Mouse (Mus musculus) CH12.LX (cell line): ENCODE results near the gene Slc4a8. TPM values are rescaled to one million over a fixed set of nuclear protein-coding genes. Genes with fewer than 3 reads are reported as not detected.

Experiments used
- DNase-seq: peaks from one replicate; pipeline ENCODE4 v3.0.0-alpha.2; 2013; ENCODE audit errors: extremely low read depth
- H3K27ac ChIP-seq: 2 replicates; pipeline ENCODE4 v1.5.1; 2012; ENCODE audit warnings: low read depth, mild to moderate bottlenecking, control low read depth, moderate library complexity; ENCODE audit not compliant: insufficient read depth
- H3K27me3 ChIP-seq: replicated peaks from 2 replicates; pipeline ENCODE3; 2012; ENCODE audit warnings: inconsistent platforms
- H3K36me3 ChIP-seq, 2 experiments: replicated peaks in 1 of 2; 2 replicates each; pipeline versions ENCODE3 to v1.6.1; 2012; ENCODE audit warnings: inconsistent platforms in 1 of 2, low read length in 1 of 2, mild to moderate bottlenecking in 1 of 2, mixed read lengths in 1 of 2, moderate library complexity in 1 of 2; ENCODE audit not compliant: control insufficient read depth in 1 of 2, insufficient read depth in 1 of 2
- H3K4me1 ChIP-seq, 2 experiments: 2 replicates each; pipeline ENCODE4 v1.6.1; 2012; ENCODE audit warnings: inconsistent platforms in 1 of 2, moderate library complexity in 1 of 2; ENCODE audit not compliant: insufficient read depth in 2 of 2, control insufficient read depth in 1 of 2
- H3K4me2 ChIP-seq: 2 replicates; pipeline ENCODE4 v1.6.1; 2012; ENCODE audit warnings: low read depth, mild to moderate bottlenecking, control low read depth; ENCODE audit not compliant: poor library complexity, insufficient read depth, severe bottlenecking
- H3K4me3 ChIP-seq, 3 experiments: fragments of 150-350 bp in 1 of 3; sonication (generic) in 1 of 3; replicated peaks in 1 of 3; 2 replicates each; pipeline versions ENCODE3 to v1.5.1; 2011 to 2012; ENCODE audit warnings: low read depth in 2 of 3, low read length in 2 of 3, mild to moderate bottlenecking in 2 of 3, moderate library complexity in 2 of 3, control low read depth in 1 of 3, improper control_type of control experiment in 1 of 3, inconsistent platforms in 1 of 3, mixed read lengths in 1 of 3; ENCODE audit not compliant: poor library complexity in 1 of 3
- H3K79me2 ChIP-seq: replicated peaks from 2 replicates; pipeline ENCODE4 v1.6.1; 2012; ENCODE audit warnings: mild to moderate bottlenecking, moderate library complexity; ENCODE audit not compliant: control insufficient read depth, poor library complexity, insufficient read depth, severe bottlenecking; ENCODE audit errors: extremely low read depth
- H3K9ac ChIP-seq: 2 replicates; pipeline ENCODE4 v1.6.1; 2012; ENCODE audit warnings: low read depth, mild to moderate bottlenecking, control low read depth, moderate library complexity; ENCODE audit not compliant: insufficient read depth
- H3K9me3 ChIP-seq: replicated peaks from 2 replicates; pipeline ENCODE3; 2012; ENCODE audit warnings: low read length, inconsistent platforms, mixed read lengths
- BHLHE40 ChIP-seq: IDR thresholded peaks from 2 replicates; pipeline ENCODE4 v1.6.1; 2011; ENCODE audit warnings: mild to moderate bottlenecking, low read depth, low read length, improper control_type of control experiment
- CHD1 ChIP-seq: IDR thresholded peaks from 2 replicates; pipeline ENCODE4 v1.6.1; 2012; ENCODE audit warnings: low read depth, low read length, improper control_type of control experiment, inconsistent platforms
- CHD2 ChIP-seq: IDR thresholded peaks from 2 replicates; pipeline ENCODE4 v1.6.1; 2011; ENCODE audit warnings: low read length, improper control_type of control experiment
- CTCF ChIP-seq, 2 experiments: IDR thresholded peaks in 1 of 2; conservative IDR thresholded peaks in 1 of 2; 2 replicates each; pipeline ENCODE4 v1.5.1; 2011 to 2012; ENCODE audit warnings: low read depth in 2 of 2, low read length in 2 of 2, improper control_type of control experiment in 1 of 2, inconsistent platforms in 1 of 2, mild to moderate bottlenecking in 1 of 2, moderate library complexity in 1 of 2
- E2F4 ChIP-seq: IDR thresholded peaks from 2 replicates; pipeline ENCODE4 v1.6.1; 2011; ENCODE audit warnings: low read depth, low read length, improper control_type of control experiment; ENCODE audit not compliant: insufficient replicate concordance
- EP300 ChIP-seq: IDR thresholded peaks from 2 replicates; pipeline ENCODE4 v1.6.1; 2011; ENCODE audit warnings: low read length, improper control_type of control experiment
- ETS1 ChIP-seq: conservative IDR thresholded peaks from 2 replicates; pipeline ENCODE4 v1.6.1; 2012; ENCODE audit warnings: low read depth, mild to moderate bottlenecking, inconsistent platforms, low read length, improper control_type of control experiment, moderate library complexity
- GABPA ChIP-seq: IDR thresholded peaks from 2 replicates; pipeline ENCODE4 v1.6.1; 2012; ENCODE audit warnings: low read depth, low read length, improper control_type of control experiment, inconsistent platforms; ENCODE audit not compliant: insufficient replicate concordance
- HCFC1 ChIP-seq: IDR thresholded peaks from 2 replicates; pipeline ENCODE4 v1.6.1; 2012; ENCODE audit warnings: low read depth, mild to moderate bottlenecking, inconsistent platforms, low read length, improper control_type of control experiment
- JUN ChIP-seq: IDR thresholded peaks from 2 replicates; pipeline ENCODE4 v1.6.1; 2011; ENCODE audit warnings: low read depth, mild to moderate bottlenecking, low read length, improper control_type of control experiment, moderate library complexity; ENCODE audit not compliant: insufficient read depth
- MAFK ChIP-seq: IDR thresholded peaks from 2 replicates; pipeline ENCODE4 v1.6.1; 2011; ENCODE audit warnings: low read length, improper control_type of control experiment; ENCODE audit not compliant: insufficient replicate concordance
- MAZ ChIP-seq: IDR thresholded peaks from 2 replicates; pipeline ENCODE4 v1.6.1; 2012; ENCODE audit warnings: low read depth, mild to moderate bottlenecking, inconsistent platforms, low read length, improper control_type of control experiment, moderate library complexity
- NRF1 ChIP-seq: IDR thresholded peaks from 2 replicates; pipeline ENCODE4 v1.6.1; 2014; ENCODE audit warnings: low read depth, mild to moderate bottlenecking, inconsistent platforms, low read length, improper control_type of control experiment, moderate library complexity
- PAX5 ChIP-seq: IDR thresholded peaks from 2 replicates; pipeline ENCODE4 v1.6.1; 2012; ENCODE audit warnings: low read length, inconsistent platforms, mixed read lengths
- POLR2A ChIP-seq: IDR thresholded peaks from 2 replicates; pipeline ENCODE4 v1.6.1; 2011; ENCODE audit warnings: low read depth, mild to moderate bottlenecking, improper control_type of control experiment, low read length
- RAD21 ChIP-seq: IDR thresholded peaks from 2 replicates; pipeline ENCODE4 v1.6.1; 2011; ENCODE audit warnings: low read depth, mild to moderate bottlenecking, low read length, improper control_type of control experiment, moderate library complexity
- RCOR1 ChIP-seq: conservative IDR thresholded peaks from 2 replicates; pipeline ENCODE4 v1.6.1; 2012; ENCODE audit warnings: low read depth, mild to moderate bottlenecking, inconsistent platforms, low read length, improper control_type of control experiment
- SIN3A ChIP-seq: IDR thresholded peaks from 2 replicates; pipeline ENCODE4 v1.6.1; 2012; ENCODE audit warnings: low read length, improper control_type of control experiment, inconsistent platforms
- SMC3 ChIP-seq: IDR thresholded peaks from 2 replicates; pipeline ENCODE4 v1.6.1; 2011; ENCODE audit warnings: low read depth, low read length, improper control_type of control experiment
- TBP ChIP-seq: conservative IDR thresholded peaks from 2 replicates; pipeline ENCODE4 v1.6.1; 2011; ENCODE audit warnings: low read depth, low read length, improper control_type of control experiment
- TCF12 ChIP-seq: IDR thresholded peaks from 2 replicates; pipeline ENCODE4 v1.6.1; 2014; ENCODE audit warnings: low read depth, mild to moderate bottlenecking, inconsistent platforms, low read length, improper control_type of control experiment
- UBTF ChIP-seq: IDR thresholded peaks from 2 replicates; pipeline ENCODE4 v1.6.1; 2012; ENCODE audit warnings: low read depth, mild to moderate bottlenecking, inconsistent platforms, low read length, improper control_type of control experiment, moderate library complexity
- USF1 ChIP-seq: IDR thresholded peaks from 2 replicates; pipeline ENCODE4 v1.6.1; 2014; ENCODE audit warnings: low read depth, mild to moderate bottlenecking, inconsistent platforms, low read length, improper control_type of control experiment
- ZC3H11A ChIP-seq: IDR thresholded peaks from 2 replicates; pipeline ENCODE4 v1.6.1; 2012; ENCODE audit warnings: low read depth, mild to moderate bottlenecking, inconsistent platforms, low read length, improper control_type of control experiment
- ZKSCAN1 ChIP-seq: IDR thresholded peaks from 2 replicates; pipeline ENCODE4 v1.6.1; 2012; ENCODE audit warnings: low read depth, inconsistent platforms, low read length, improper control_type of control experiment, borderline replicate concordance
- ZMIZ1 ChIP-seq: IDR thresholded peaks from 2 replicates; pipeline ENCODE4 v1.6.1; 2012; ENCODE audit warnings: low read depth, mild to moderate bottlenecking, inconsistent platforms, low read length, improper control_type of control experiment
- ZNF384 ChIP-seq: IDR thresholded peaks from 2 replicates; pipeline ENCODE4 v1.6.1; 2012; ENCODE audit warnings: low read depth, low read length, improper control_type of control experiment, inconsistent platforms
- dilution Hi-C: fragments of 300-500 bp; cut with MboI; formaldehyde crosslinking; loops from 2 replicates; pipeline ENCODE4 v1.14.3; 2020; ENCODE audit warnings: low sequenced_read_pairs; ENCODE audit not compliant: extremely low pct_unique_long_range_greater_than_20kb, extremely low pct_ligation_motif_present
- in situ Hi-C: fragments of 300-500 bp; cut with MboI; formaldehyde crosslinking; loops from 3 replicates; pipeline ENCODE4 v1.14.3; 2019; ENCODE audit warnings: low sequenced_read_pairs, low pct_ligation_motif_present, low pct_unique_long_range_greater_than_20kb, mixed read lengths
- polyA plus RNA-seq: library from polyadenylated mRNA; unstranded; fragments of >175 nt; gene quantifications from 2 replicates; pipeline ENCODE4 v1.2.1, GENCODE M21; 2012; ENCODE audit warnings: low read depth; ENCODE audit not compliant: insufficient read length
- total RNA-seq, 2 experiments: library from RNA; depleted of rRNA; stranded (reverse); fragments of 300-350 nt in 1 of 2; fragments of >200 nt in 1 of 2; gene quantifications; 2 replicates each; pipeline ENCODE4 v1.2.3; 2012 to 2014

The Slc4a8 gene
- total and polyA plus RNA-seq, 3 experiments = 4.7 to 9.6 (median 5.1) TPM

DNA sequence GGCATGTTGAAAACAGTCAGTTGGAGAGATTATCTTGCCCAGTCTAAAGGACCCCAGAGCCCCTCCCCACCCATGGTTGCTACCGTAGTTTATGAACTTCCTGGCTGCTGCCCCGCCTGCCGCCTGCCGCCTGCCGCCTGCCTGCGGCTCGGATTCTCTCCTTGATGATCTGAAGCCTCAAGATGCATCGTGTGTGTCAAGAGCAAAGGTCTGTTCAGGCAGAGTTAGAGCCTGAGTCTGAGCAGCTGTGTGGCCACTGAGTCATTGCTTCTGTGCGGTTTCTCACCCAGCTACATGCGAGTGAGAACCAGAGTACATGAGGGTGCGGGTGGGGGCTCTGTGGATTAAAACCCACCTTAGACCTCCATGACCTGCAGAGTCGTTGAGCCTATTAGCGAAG is 39.4 kb downstream of the Slc4a8 start:
- Histone ChIP-seq H3K9me3 (no peaks in the 10 kb centered on the region), H3K79me2 (no peaks in the 10 kb centered on the region), H3K27me3 (no peaks in the 10 kb centered on the region), H3K4me2 (no peak overlapping the region)
- TF ChIP-seq POLR2A (no peak), SIN3A (no peak), TCF12 (no peak), ZKSCAN1 (no peak), ZNF384 (no peak), GABPA (no peak), CTCF (conservative IDR thresholded peaks at IDR 0.05 in 1 of 2, IDR thresholded peaks at IDR 0.05 in 1 of 2; ENCODE audit: low read depth in 2 of 2, low read length in 2 of 2) (no peak), PAX5 (no peak), CHD1 (no peak), TBP (no peak), ZMIZ1 (no peak), CHD2 (no peak), JUN (no peak), E2F4 (no peak), BHLHE40 (no peak), NRF1 (no peak), HCFC1 (no peak), ZC3H11A (no peak), USF1 (no peak), MAZ (no peak)
- TF ChIP-seq, all 38 proteins: peak for 0
- dilution Hi-C loops = no loop called here
- no peak overlapping the region for H3K4me3 ChIP-seq
- peaks cover 0 to 17% of the 10 kb centered on the region in 2 experiments for H3K36me3 ChIP-seq
- H3K4me1 ChIP-seq = no peaks in the 10 kb centered on the region
- DNase-seq = no peak
- H3K9ac ChIP-seq = no peak overlapping the region
- H3K27ac ChIP-seq = no peak overlapping the region
- in situ Hi-C loops = no loop called here

DNA sequence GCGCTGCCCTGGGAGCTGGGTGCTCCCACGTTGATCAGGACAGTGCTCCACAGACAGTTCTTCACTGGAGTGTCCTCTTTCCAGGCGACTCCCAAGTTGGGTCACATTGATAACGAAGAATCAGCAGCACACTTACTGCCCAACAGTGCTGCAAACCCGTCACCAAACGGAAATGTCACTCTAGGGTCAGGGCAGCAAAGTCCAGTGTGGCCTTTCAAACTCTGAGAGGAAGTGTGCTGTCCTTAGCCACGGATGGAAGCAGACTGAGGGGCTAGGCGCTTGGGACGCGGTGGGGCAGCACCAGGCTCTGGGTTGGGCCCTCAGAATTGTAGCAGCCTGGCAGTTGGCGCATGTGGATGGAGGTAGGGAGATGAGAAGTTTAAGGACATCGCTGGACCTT is 46.5 kb downstream of the Slc4a8 start:
- in situ Hi-C loops = no loop called here
- dilution Hi-C loops = no loop called here
- no peak overlapping the region for H3K4me3 ChIP-seq

More for the DNA sequence above, 46.5 kb downstream of the Slc4a8 start:
- TF ChIP-seq CHD1 = no peak
- TF ChIP-seq MAZ = no peak
- TF ChIP-seq HCFC1 = no peak
- TF ChIP-seq ETS1 = no peak
- TF ChIP-seq USF1 = no peak
- TF ChIP-seq RCOR1 = no peak
- no peak for TF ChIP-seq UBTF
- TF ChIP-seq MAFK = no peak
- TF ChIP-seq ZC3H11A = no peak
- no peak for TF ChIP-seq EP300
- no peak for TF ChIP-seq CTCF (conservative IDR thresholded peaks at IDR 0.05 in 1 of 2, IDR thresholded peaks at IDR 0.05 in 1 of 2; ENCODE audit: low read depth in 2 of 2, low read length in 2 of 2)
- TF ChIP-seq SIN3A = no peak
- TF ChIP-seq RAD21 = no peak
- TF ChIP-seq ZKSCAN1 = no peak
- no peak for TF ChIP-seq CHD2
- TF ChIP-seq PAX5 = no peak
- no peak for TF ChIP-seq SMC3
- Histone ChIP-seq H3K9me3 (no peaks in the 10 kb centered on the region), H3K27me3 (no peaks in the 10 kb centered on the region), H3K36me3 (peaks cover 0 to 17% of the 10 kb centered on the region in 2 experiments), H3K4me1 (no peaks in the 10 kb centered on the region), H3K4me2 (no peak overlapping the region), H3K9ac (no peak overlapping the region), H3K27ac (no peak overlapping the region), H3K79me2 (no peaks in the 10 kb centered on the region)
- DNase-seq = no peak
